Mouse (Mus musculus) heart, postnatal 0 days (tissue): ENCODE measurements at regions not wholly inside any gene's neighbourhood (a gene's known extent, or its start where the extent isn't known, plus 50 kb on each side); places are given as distances from the start of the nearest gene placed in this dataset.

Experiments used
- CTCF ChIP-seq: IDR thresholded peaks from 2 replicates; pipeline ENCODE4 v1.5.1; 2016; ENCODE audit warnings: antibody characterized with exemption, control low read depth, low read depth
- EP300 ChIP-seq: IDR thresholded peaks from 2 replicates; pipeline ENCODE4 v1.6.1; 2016; ENCODE audit warnings: antibody characterized with exemption, low read depth

DNA sequence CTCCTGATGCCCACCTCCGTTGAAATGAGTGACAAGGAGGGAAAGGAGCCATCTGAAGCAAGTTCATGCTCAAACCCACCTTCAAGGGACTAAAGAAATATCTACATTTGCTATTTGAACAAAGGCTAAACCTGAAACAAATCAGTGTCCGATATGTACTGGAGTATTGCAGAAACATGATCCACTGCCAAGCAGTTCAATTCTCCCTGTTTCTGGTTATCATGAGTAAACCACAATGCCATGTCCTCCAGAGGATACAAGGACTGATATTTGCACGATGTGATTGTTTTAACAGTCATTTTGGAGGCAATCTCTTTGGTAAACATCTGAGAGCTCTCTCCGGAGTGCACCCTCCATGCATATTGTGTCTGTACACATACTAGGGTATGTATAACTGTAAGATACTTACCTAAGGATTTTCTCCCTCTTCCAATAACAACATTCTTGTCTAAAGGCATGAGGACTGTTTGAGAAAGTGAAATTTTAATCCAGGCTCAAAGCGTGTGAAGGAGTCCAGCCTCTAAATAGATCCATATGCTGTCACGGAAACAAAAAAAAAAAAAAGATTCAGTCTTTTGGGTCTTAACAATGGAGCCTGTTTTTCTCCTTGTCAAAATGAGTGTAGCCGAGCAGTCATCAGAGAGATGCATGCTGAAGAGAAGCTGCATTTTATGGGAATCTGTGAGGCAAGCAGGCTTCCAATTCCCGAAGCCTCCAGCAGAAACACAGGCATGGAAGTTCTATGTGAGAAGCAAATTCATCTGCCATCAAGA, 141.3 kb downstream of the Tmem26 start:
- TF ChIP-seq EP300 (no peak), CTCF (no peak)
